ENCODE assay signal across 19 mouse cellular contexts in genomic region chr4:118320636-118321035, GRCm38 (mm10). TPM values are rescaled to one million over a fixed set of nuclear protein-coding genes. Genes with fewer than 3 reads are reported as not detected.
DNase-seq lines count a peak whose midpoint lies in the region; ATAC-seq and TF ChIP-seq lines count a peak whose summit lies in the region.
"Had no signal": no experiment of that assay in that cellular context is flagged by ENCODE, and none has a peak within 500 bp of the region (broad histone marks: within the 10 kb centered on the region; RNA-seq: fewer than 3 reads in every experiment).

No protein-coding gene starts in this region.

- H3K27me3 ChIP-seq in liver, adult 2 months (ENCODE audit: control insufficient read depth, insufficient read depth, low read length): no peaks in the 10 kb centered on the region
- no peaks in the 10 kb centered on the region; the same call in 1 of the 2 replicates for H3K27me3 ChIP-seq in liver, embryonic 11.5 days (replicated peaks; ENCODE audit: control insufficient read depth, insufficient read depth, low read length)
- H3K27me3 ChIP-seq in midbrain, embryonic 11.5 days (ENCODE audit: control insufficient read depth, insufficient read depth, low read length): no peaks in the 10 kb centered on the region
- H3K27me3 ChIP-seq in midbrain, embryonic 15.5 days (replicated peaks): no peaks in the 10 kb centered on the region
- H3K27me3 ChIP-seq: embryonic facial prominence, embryonic 12.5 days; heart, embryonic 13.5 days had no signal

- TF ChIP-seq POLR2A in liver, adult 2 months (IDR thresholded peaks at IDR 0.05; ENCODE audit: extremely low read depth, insufficient read depth, low read length): no peak

- no peaks in the 10 kb centered on the region for H3K79me2 ChIP-seq in liver, adult 2 months (ENCODE audit: control insufficient read depth, insufficient read depth, low read length)

- no peak overlapping the region for H3K27ac ChIP-seq in liver, adult 2 months (replicated peaks; ENCODE audit: insufficient read depth, low read depth, low read length)
- H3K27ac ChIP-seq in liver, embryonic 11.5 days (ENCODE audit: low read depth, low read length): no peak overlapping the region
- no peak overlapping the region for H3K27ac ChIP-seq in midbrain, embryonic 11.5 days (ENCODE audit: low read depth, low read length)
- no peak overlapping the region for H3K27ac ChIP-seq in midbrain, embryonic 15.5 days
- H3K27ac ChIP-seq: embryonic facial prominence, embryonic 12.5 days; heart, embryonic 13.5 days had no signal

- no peak for TF ChIP-seq CTCF in liver, adult 2 months (IDR thresholded peaks at IDR 0.05; ENCODE audit: low read depth, low read length)

- no peak for ATAC-seq in liver, embryonic 11.5 days (replicated peaks; ENCODE audit: low FRiP score)
- ATAC-seq in midbrain, embryonic 11.5 days (ENCODE audit: low FRiP score): no peak
- no peak for ATAC-seq in midbrain, embryonic 15.5 days (replicated peaks)
- ATAC-seq: activated CD4-positive, CD25-positive, alpha-beta regulatory T cell, adult 4 months; forebrain, embryonic 16.5 days; Patski had no signal

- no peaks in the 10 kb centered on the region for H3K9me3 ChIP-seq in liver, embryonic 11.5 days (ENCODE audit: control insufficient read depth, low read length)
- H3K9me3 ChIP-seq in midbrain, embryonic 11.5 days (ENCODE audit: control insufficient read depth, low read length): no peaks in the 10 kb centered on the region
- H3K9me3 ChIP-seq in midbrain, embryonic 15.5 days: no peaks in the 10 kb centered on the region
- H3K9me3 ChIP-seq: embryonic facial prominence, embryonic 12.5 days; heart, embryonic 13.5 days had no signal

- H3K9ac ChIP-seq in liver, adult 2 months (ENCODE audit: low read depth, low read length): no peak overlapping the region
- H3K9ac ChIP-seq in liver, embryonic 11.5 days (ENCODE audit: low read depth, low read length): no peak overlapping the region
- no peak overlapping the region for H3K9ac ChIP-seq in midbrain, embryonic 11.5 days (ENCODE audit: low read length)
- H3K9ac ChIP-seq in midbrain, embryonic 15.5 days: no peak overlapping the region
- H3K9ac ChIP-seq: embryonic facial prominence, embryonic 12.5 days; heart, embryonic 13.5 days had no signal

- DNase-seq in liver, adult 2 months (ENCODE audit: extremely low read depth, low read depth, low spot score): peak; percentile 9
- no peak for DNase-seq in liver, embryonic 11.5 days (ENCODE audit: low spot score)
- DNase-seq in midbrain, embryonic 11.5 days (ENCODE audit: low spot score, missing footprints): peak; percentile 33
- peak; percentile 35 for DNase-seq in lung, postnatal 36 days
- no peak for DNase-seq in urinary bladder, postnatal 10 days (ENCODE audit: low spot score)
- no peak for DNase-seq in kidney, adult 11 months
- DNase-seq: adrenal gland, postnatal 14 days; cerebellum, adult 11-12 months; cerebellum, adult 9-10 months; cerebellum, postnatal 25 days; gastrocnemius, postnatal 25 days; heart, adult 11 months; heart, postnatal 36 days had no signal

- H3K4me1 ChIP-seq in liver, adult 2 months (ENCODE audit: control insufficient read depth, insufficient read depth, low read length): no peaks in the 10 kb centered on the region
- no peaks in the 10 kb centered on the region for H3K4me1 ChIP-seq in liver, embryonic 11.5 days (replicated peaks; ENCODE audit: control insufficient read depth, insufficient read depth, low read length)
- H3K4me1 ChIP-seq in midbrain, embryonic 11.5 days (ENCODE audit: control insufficient read depth, insufficient read depth, low read length): 0 out of 2 replicates have a peak, but pooled peaks cover 3% of the 10 kb centered on the region
- H3K4me1 ChIP-seq in midbrain, embryonic 15.5 days: no peaks in the 10 kb centered on the region; the same call in 1 of the 2 replicates

- no peak overlapping the region for H3K4me2 ChIP-seq in liver, embryonic 11.5 days
- no peak overlapping the region for H3K4me2 ChIP-seq in midbrain, embryonic 11.5 days
- H3K4me2 ChIP-seq in midbrain, embryonic 15.5 days: no peak overlapping the region
- H3K4me2 ChIP-seq: embryonic facial prominence, embryonic 12.5 days; heart, embryonic 13.5 days had no signal

- no peak overlapping the region for H3K4me3 ChIP-seq in liver, adult 2 months (ENCODE audit: insufficient read depth, low read depth, low read length)
- no peak overlapping the region for H3K4me3 ChIP-seq in liver, embryonic 11.5 days (ENCODE audit: low read depth, low read length)
- no peak overlapping the region for H3K4me3 ChIP-seq in midbrain, embryonic 11.5 days (ENCODE audit: low read depth, low read length)
- H3K4me3 ChIP-seq in midbrain, embryonic 15.5 days: no peak overlapping the region
- H3K4me3 ChIP-seq: embryonic facial prominence, embryonic 12.5 days; heart, embryonic 13.5 days had no signal

- no peaks in the 10 kb centered on the region for H3K36me3 ChIP-seq in liver, adult 2 months (ENCODE audit: control insufficient read depth, insufficient read depth, low read length)
- H3K36me3 ChIP-seq in liver, embryonic 11.5 days (ENCODE audit: control insufficient read depth, insufficient read depth, low read length): no peaks in the 10 kb centered on the region
- no peaks in the 10 kb centered on the region for H3K36me3 ChIP-seq in midbrain, embryonic 11.5 days (ENCODE audit: control insufficient read depth, insufficient read depth, low read length)
- no peaks in the 10 kb centered on the region for H3K36me3 ChIP-seq in midbrain, embryonic 15.5 days (replicated peaks)
- H3K36me3 ChIP-seq: embryonic facial prominence, embryonic 12.5 days; heart, embryonic 13.5 days had no signal

- WGBS in liver, adult 2 months: 93% methylated on average over 2 of the region's 2 CpGs
- 67% methylated on average over 2 of the region's 2 CpGs for WGBS in liver, embryonic 11.5 days
- WGBS in midbrain, embryonic 11.5 days: 85% methylated on average over 2 of the region's 2 CpGs
- 83% methylated on average over 2 of the region's 2 CpGs for WGBS in midbrain, embryonic 15.5 days

RNA-seq across cellular contexts. Expression of gene Ptprf, which starts 29.4 kb away (rescaled TPM):
- 40.1 and 67.4 TPM in 2 replicates for total RNA-seq in liver, adult 2 months (2014; rRNA removed)
- 89.8 and 101 TPM in 2 replicates for polyA plus RNA-seq in liver, adult 2 months (2012; rRNA removed)
- polyA plus RNA-seq in liver, embryonic 11.5 days (2014; fragmentation: Nextera tagmentation; extraction: Ambion mirVana): 29.1 and 29.2 TPM in 2 replicates
- 60.1 and 63.5 TPM in 2 replicates for polyA plus RNA-seq in midbrain, embryonic 11.5 days (2014; fragmentation: Nextera tagmentation; extraction: Ambion mirVana)
- 93.9 and 94.2 TPM in 2 replicates for polyA plus RNA-seq in midbrain, embryonic 15.5 days (2015; fragmentation: Nextera tagmentation; extraction: Ambion mirVana)

Comparison
In these comparisons a context has a peak if more than half of its experiments do, and no peak if none do; other contexts are left out.
1. DNase-seq: peak in liver, adult 2 months (single experiment), midbrain, embryonic 11.5 days (single experiment) and lung, postnatal 36 days (single experiment); none in liver, embryonic 11.5 days (single experiment), urinary bladder, postnatal 10 days (single experiment) and kidney, adult 11 months (single experiment).